Mouse (Mus musculus) kidney, embryonic 14.5 days (tissue): ENCODE data around the gene Ankrd39. TPM values are rescaled to one million over a fixed set of nuclear protein-coding genes. Genes with fewer than 3 reads are reported as not detected.

Experiments
- microRNA-seq: library from miRNA; unstranded; fragments of <30 nt; microRNA quantifications from one replicate; pipeline ENCODE4, GENCODE M21; 2016
- polyA plus RNA-seq: library from polyadenylated mRNA; unstranded; fragments of >200 nt; fragmentation: Nextera tagmentation; extraction: Ambion mirVana; gene quantifications from 2 replicates; pipeline ENCODE4 v1.2.1, GENCODE M21; 2014

The Ankrd39 gene
- polyA plus RNA-seq, 1 experiment from 2014 or later, result 22.7 TPM

Small RNAs within 50 kb of the gene (microRNA-seq; reads per million reads assigned to microRNA genes)
- not detected for gene Gm47280

Other genes with a start within 250 kb of the Ankrd39 start
- 2.3 and 4.5 TPM in 2 replicates for gene Arid5a, start 239.7 kb downstream of the Ankrd39 start, polyA plus RNA-seq
- gene Kansl3, start 178.3 kb downstream of the Ankrd39 start, polyA plus RNA-seq, result 30.2 and 46.2 TPM in 2 replicates
- 0.43 and 0.65 TPM in 2 replicates for gene Fer1l5, start 175.2 kb downstream of the Ankrd39 start, polyA plus RNA-seq
- 33.6 and 33.7 TPM in 2 replicates for gene Lman2l, start 102.2 kb downstream of the Ankrd39 start, polyA plus RNA-seq
- gene Cnnm4, start 75.8 kb downstream of the Ankrd39 start, polyA plus RNA-seq, result 12.8 and 13.1 TPM in 2 replicates
- 5.7 and 7.5 TPM in 2 replicates for gene Cnnm3, start 35.6 kb downstream of the Ankrd39 start, polyA plus RNA-seq
- gene Ankrd23, start 10.6 kb downstream of the Ankrd39 start, polyA plus RNA-seq, result 10.5 and 14.6 TPM in 2 replicates
- gene Gm42417, start 8.0 kb downstream of the Ankrd39 start, polyA plus RNA-seq, result 0.26 TPM in 1 of 2 replicates, not detected in the other
- 4.8 and 6.0 TPM in 2 replicates for gene Sema4c, start 10.9 kb upstream of the Ankrd39 start, polyA plus RNA-seq
- gene Fam178b, start 135.7 kb upstream of the Ankrd39 start, polyA plus RNA-seq, result 1.2 and 1.3 TPM in 2 replicates
- 659 and 772 TPM in 2 replicates for gene Cox5b, start 144.0 kb upstream of the Ankrd39 start, polyA plus RNA-seq
- gene 4933424G06Rik, start 162.7 kb upstream of the Ankrd39 start, polyA plus RNA-seq, result 0.34 TPM in 1 of 2 replicates, not detected in the other
- gene Actr1b, start 167.0 kb upstream of the Ankrd39 start, polyA plus RNA-seq, result 59.9 and 93.0 TPM in 2 replicates
- 0.18 and 0.46 TPM in 2 replicates for gene Zap70, start 214.4 kb upstream of the Ankrd39 start, polyA plus RNA-seq